ENCODE assay signal across 34 mouse cellular contexts in genomic region chr15:11426899-11427298, GRCm38 (mm10).
"Had no signal": no experiment of that assay in that cellular context is flagged by ENCODE, and none has a peak within 500 bp of the region (broad histone marks: within the 10 kb centered on the region; RNA-seq: fewer than 3 reads in every experiment).

No protein-coding gene starts in this region.

- H3K9ac ChIP-seq: heart, embryonic 12.5 days; heart, embryonic 13.5 days; heart, embryonic 15.5 days; hindbrain, embryonic 12.5 days; hindbrain, embryonic 13.5 days; hindbrain, embryonic 14.5 days; hindbrain, embryonic 15.5 days; intestine, embryonic 15.5 days; kidney, embryonic 15.5 days had no signal

- H3K36me3 ChIP-seq: heart, embryonic 12.5 days; heart, embryonic 13.5 days; heart, embryonic 15.5 days; hindbrain, embryonic 10.5 days; hindbrain, embryonic 12.5 days; hindbrain, embryonic 13.5 days; hindbrain, embryonic 15.5 days; intestine, embryonic 15.5 days; kidney, embryonic 15.5 days had no signal

- ATAC-seq: hindbrain, embryonic 16.5 days; hindbrain, postnatal 0 days; inflammation-experienced regulatory T-cells, adult 6 months; intestine, embryonic 15.5 days; intestine, embryonic 16.5 days; intestine, postnatal 0 days had no signal

- H3K27me3 ChIP-seq: heart, embryonic 12.5 days; heart, embryonic 13.5 days; heart, embryonic 15.5 days; hindbrain, embryonic 12.5 days; hindbrain, embryonic 13.5 days; hindbrain, embryonic 15.5 days; intestine, embryonic 15.5 days; kidney, embryonic 15.5 days had no signal

- DNase-seq: heart, postnatal 14 days; heart, postnatal 36 days; heart, postnatal 4 days; kidney, adult 11 months; kidney, adult 18-20 months; kidney, adult 2 months; kidney, adult 8-10 months; kidney, adult 9 months; kidney, postnatal 10 days; kidney, postnatal 14 days; kidney, postnatal 25 days; kidney, postnatal 36 days; kidney, postnatal 4 days; layer of hippocampus, adult 9-11 months; layer of hippocampus, postnatal 36 days had no signal

- H3K9me3 ChIP-seq: heart, embryonic 12.5 days; heart, embryonic 15.5 days; hindbrain, embryonic 10.5 days; hindbrain, embryonic 12.5 days; hindbrain, embryonic 13.5 days; hindbrain, embryonic 15.5 days; intestine, embryonic 15.5 days; kidney, embryonic 15.5 days had no signal

- H3K4me1 ChIP-seq: heart, embryonic 12.5 days; heart, embryonic 13.5 days; heart, embryonic 15.5 days; hindbrain, embryonic 10.5 days; hindbrain, embryonic 12.5 days; hindbrain, embryonic 13.5 days; hindbrain, embryonic 15.5 days; kidney, embryonic 15.5 days had no signal

- H3K4me3 ChIP-seq: heart, embryonic 12.5 days; heart, embryonic 13.5 days; heart, embryonic 15.5 days; hindbrain, embryonic 10.5 days; hindbrain, embryonic 12.5 days; hindbrain, embryonic 13.5 days; hindbrain, embryonic 15.5 days; intestine, embryonic 15.5 days; kidney, embryonic 15.5 days; layer of hippocampus, adult 2 months; left cerebral cortex, adult 2 months had no signal

- H3K4me2 ChIP-seq: heart, embryonic 11.5 days; heart, embryonic 12.5 days; heart, embryonic 13.5 days; heart, embryonic 15.5 days; hindbrain, embryonic 12.5 days; hindbrain, embryonic 13.5 days; hindbrain, embryonic 14.5 days; hindbrain, embryonic 15.5 days; intestine, embryonic 15.5 days; kidney, embryonic 15.5 days had no signal

- H3K27ac ChIP-seq: heart, embryonic 13.5 days; heart, embryonic 15.5 days; hindbrain, embryonic 10.5 days; hindbrain, embryonic 12.5 days; hindbrain, embryonic 13.5 days; hindbrain, embryonic 14.5 days; hindbrain, embryonic 15.5 days; hindbrain, postnatal 0 days; intestine, embryonic 15.5 days; kidney, embryonic 15.5 days; kidney, postnatal 0 days; layer of hippocampus, adult 2 months; left cerebral cortex, adult 2 months had no signal
